Comparison of ENCODE assay signal across 16 mouse cellular contexts in genomic region chr9:71340116-71340515, GRCm38 (mm10).
"Had no signal": no experiment of that assay in that cellular context is flagged by ENCODE, and none has a peak within 500 bp of the region (broad histone marks: within the 10 kb centered on the region; RNA-seq: fewer than 3 reads in every experiment).

No protein-coding gene starts in this region.

- H3K4me3 ChIP-seq: neural tube, embryonic 13.5 days; neural tube, embryonic 15.5 days; stomach, embryonic 15.5 days had no signal

- H3K36me3 ChIP-seq: neural tube, embryonic 13.5 days; neural tube, embryonic 15.5 days; stomach, embryonic 15.5 days had no signal

- H3K9me3 ChIP-seq: neural tube, embryonic 13.5 days; neural tube, embryonic 15.5 days; stomach, embryonic 15.5 days had no signal

- H3K4me1 ChIP-seq: neural tube, embryonic 13.5 days; neural tube, embryonic 15.5 days; stomach, embryonic 15.5 days had no signal

- H3K27ac ChIP-seq: neural tube, embryonic 13.5 days; neural tube, embryonic 15.5 days; stomach, embryonic 15.5 days; stomach, postnatal 0 days had no signal

- H3K27me3 ChIP-seq: stomach, embryonic 15.5 days had no signal

- H3K9ac ChIP-seq: neural tube, embryonic 13.5 days; neural tube, embryonic 15.5 days; stomach, embryonic 15.5 days had no signal

- DNase-seq: retina, postnatal 1 day; right cerebral cortex, adult 18-20 months; right cerebral cortex, postnatal 14 days; right cerebral cortex, postnatal 25 days; right cerebral cortex, postnatal 4 days; spleen, adult 18-20 months; thymus, adult 18-20 months; thymus, adult 2 months; thymus, postnatal 14 days; thymus, postnatal 25 days; thymus, postnatal 36 days; thymus, postnatal 4 days had no signal

- H3K4me2 ChIP-seq: neural tube, embryonic 13.5 days; neural tube, embryonic 15.5 days; stomach, embryonic 15.5 days had no signal
